Mouse (Mus musculus) intestine, embryonic 14.5 days (tissue): ENCODE results near the gene Efcab6. TPM values are rescaled to one million over a fixed set of nuclear protein-coding genes. Genes with fewer than 3 reads are reported as not detected.

Source experiments
- ATAC-seq: fragments of 200-750 bp; cut with Nextera tagmentation; replicated peaks from 2 replicates; pipeline ENCODE4 v1.8.0; 2017; ENCODE audit warnings: low read depth, moderate number of reproducible peaks, moderate TSS enrichment, moderate library complexity; ENCODE audit not compliant: low FRiP score, low TSS enrichment
- DNase-seq: peaks from one replicate; pipeline ENCODE4 v3.0.0-alpha.2; 2018; ENCODE audit warnings: low spot score
- H3K27ac ChIP-seq: fragments of 300-500 bp; sonication (generic); 2 replicates; pipeline ENCODE4 v1.5.1; 2014; ENCODE audit warnings: low read depth, mild to moderate bottlenecking, control low read depth
- H3K27me3 ChIP-seq: fragments of 300-500 bp; sonication (generic); replicated peaks from 2 replicates; pipeline ENCODE4 v1.6.1; 2014; ENCODE audit warnings: low read length, control low read depth; ENCODE audit not compliant: control insufficient read depth, insufficient read depth
- H3K36me3 ChIP-seq: fragments of 300-500 bp; sonication (generic); 2 replicates; pipeline ENCODE4 v1.6.1; 2014; ENCODE audit warnings: low read length, control low read depth; ENCODE audit not compliant: control insufficient read depth, insufficient read depth
- H3K4me1 ChIP-seq: fragments of 300-500 bp; sonication (generic); replicated peaks from 2 replicates; pipeline ENCODE4 v1.6.1; 2014; ENCODE audit warnings: low read length, control low read depth, mixed read lengths; ENCODE audit not compliant: control insufficient read depth, insufficient read depth
- H3K4me2 ChIP-seq: fragments of 300-500 bp; sonication (generic); 2 replicates; pipeline ENCODE4 v1.6.1; 2014; ENCODE audit warnings: low read length
- H3K4me3 ChIP-seq: fragments of 300-500 bp; sonication (generic); 2 replicates; pipeline ENCODE4 v1.5.1; 2014; ENCODE audit warnings: low read depth, low read length, control low read depth, mixed read lengths
- H3K9ac ChIP-seq: fragments of 300-500 bp; sonication (generic); 2 replicates; pipeline ENCODE4 v1.6.1; 2014; ENCODE audit warnings: mild to moderate bottlenecking, low read length
- H3K9me3 ChIP-seq: fragments of 300-500 bp; sonication (generic); 2 replicates; pipeline ENCODE4 v1.6.1; 2016; ENCODE audit warnings: low read length, control low read depth; ENCODE audit not compliant: control insufficient read depth
- WGBS: fragments of 180-500 bp; shearing (Covaris S2); extraction: QIAGEN DNeasy Blood & Tissue Kit; methylation state at CpG from one replicate; pipeline ENCODE4 v1.1.7; 2014; 5-methylcytosine and 5-hydroxymethylcytosine counted together
- polyA plus RNA-seq: library from polyadenylated mRNA; unstranded; fragments of >200 nt; fragmentation: Nextera tagmentation; extraction: Ambion mirVana; gene quantifications from 2 replicates; pipeline ENCODE4 v1.2.1, GENCODE M21; 2014

Gene Efcab6
- polyA plus RNA-seq, 1 experiment from 2014 or later = 0.27 TPM

DNA sequence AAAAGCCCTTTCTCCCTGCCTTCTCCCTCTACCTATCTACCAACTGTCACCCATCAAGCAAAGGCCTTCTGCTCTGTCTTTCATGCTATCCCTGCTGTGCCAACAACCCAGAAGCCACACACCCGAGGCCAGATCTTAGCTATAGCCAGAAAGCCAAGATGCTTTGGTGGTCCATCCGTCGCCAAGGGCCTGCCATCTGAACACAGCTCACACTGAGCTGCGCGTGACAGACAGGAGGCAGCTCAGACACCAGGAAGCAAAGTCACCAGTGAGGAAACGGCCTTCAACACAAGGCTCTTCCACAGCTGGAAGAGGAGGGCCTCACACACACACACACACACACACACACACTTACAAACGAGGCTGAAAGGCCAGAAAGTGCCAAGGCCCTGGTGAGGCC lies 29.7 kb upstream of the Efcab6 start:
- no peak overlapping the region for H3K27ac ChIP-seq
- no peaks in the 10 kb centered on the region for H3K4me1 ChIP-seq
- DNase-seq (no peak), ATAC-seq (no peak)
- H3K4me3 ChIP-seq = no peak overlapping the region
- no peaks in the 10 kb centered on the region for H3K27me3 ChIP-seq
- H3K36me3 ChIP-seq = no peaks in the 10 kb centered on the region
- H3K9ac ChIP-seq = no peak overlapping the region
- no peaks in the 10 kb centered on the region for H3K9me3 ChIP-seq
- WGBS = 66% methylated on average over 7 of the region's 7 CpGs
- no peak overlapping the region for H3K4me2 ChIP-seq

- Histone ChIP-seq H3K27ac (no peak overlapping the region), H3K4me1 (no peaks in the 10 kb centered on the region), H3K9ac (no peak overlapping the region), H3K4me3 (no peak overlapping the region), H3K4me2 (no peak overlapping the region), H3K9me3 (no peaks in the 10 kb centered on the region), H3K36me3 (no peaks in the 10 kb centered on the region), H3K27me3 (no peaks in the 10 kb centered on the region)
- WGBS = 49% methylated on average over 9 of the region's 9 CpGs
- ATAC-seq (no peak), DNase-seq (no peak)
Observed at GRCm38 (mm10) chr15:84086775-84087174, 21.6 kb upstream of the Efcab6 start.

DNA sequence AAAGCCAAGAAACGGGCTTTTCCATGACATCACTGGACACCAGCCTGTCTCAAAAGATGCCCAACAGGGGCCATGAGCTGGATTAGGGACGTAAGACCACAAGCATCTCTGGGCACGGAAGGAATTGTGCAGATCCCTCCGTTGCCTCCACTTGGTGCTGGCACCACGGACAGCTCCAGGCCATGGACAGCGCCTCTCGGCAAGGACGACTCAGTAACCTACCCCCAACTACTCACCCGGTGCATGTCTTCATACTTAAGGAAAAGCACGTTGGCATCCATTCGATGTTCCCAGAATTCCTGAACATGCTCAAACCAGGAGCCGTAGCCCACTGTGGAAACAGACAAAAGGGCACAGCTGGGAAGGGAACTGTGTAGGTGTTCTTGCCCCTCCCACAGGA lies 21.2 kb upstream of the Efcab6 start:
- Histone ChIP-seq H3K4me3 (no peak overlapping the region), H3K4me1 (no peaks in the 10 kb centered on the region), H3K27me3 (no peaks in the 10 kb centered on the region), H3K9ac (no peak overlapping the region), H3K36me3 (no peaks in the 10 kb centered on the region), H3K27ac (no peak overlapping the region), H3K9me3 (no peaks in the 10 kb centered on the region), H3K4me2 (no peak overlapping the region)
- peak; percentile 73 for DNase-seq
- 25% methylated on average over 12 of the region's 12 CpGs for WGBS
- no peak for ATAC-seq

DNA sequence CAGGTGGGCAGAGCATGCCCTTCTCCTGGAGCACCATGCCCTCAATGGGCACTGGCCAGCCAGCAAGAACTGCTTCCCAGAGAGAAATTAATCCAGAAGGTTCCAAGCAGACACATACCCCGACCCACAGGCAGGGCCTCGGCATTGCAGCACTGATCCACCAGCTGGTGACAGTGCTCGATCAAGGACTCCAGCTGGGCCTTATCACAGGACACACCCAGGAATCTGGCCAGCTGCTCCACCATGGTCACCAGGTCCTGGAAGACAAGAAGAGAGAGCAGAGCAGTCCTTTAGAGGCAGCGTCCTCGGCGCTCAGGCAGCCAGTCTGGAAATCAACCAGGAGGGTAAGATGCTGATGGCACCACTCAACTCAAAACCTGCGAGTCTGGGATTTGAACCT lies 14.9 kb upstream of the Efcab6 start:
- no peak overlapping the region for H3K4me2 ChIP-seq
- no peaks in the 10 kb centered on the region for H3K36me3 ChIP-seq
- no peaks in the 10 kb centered on the region for H3K4me1 ChIP-seq
- no peaks in the 10 kb centered on the region for H3K9me3 ChIP-seq
- WGBS = 71% methylated on average over 7 of the region's 7 CpGs
- H3K27ac ChIP-seq = no peak overlapping the region
- no peak for ATAC-seq
- H3K27me3 ChIP-seq = no peaks in the 10 kb centered on the region
- no peak overlapping the region for H3K4me3 ChIP-seq
- no peak for DNase-seq
- H3K9ac ChIP-seq = no peak overlapping the region

- Histone ChIP-seq H3K27me3 (no peaks in the 10 kb centered on the region; the same call in 1 of the 2 replicates), H3K9ac (no peak overlapping the region), H3K27ac (no peak overlapping the region), H3K4me3 (no peak overlapping the region), H3K9me3 (no peaks in the 10 kb centered on the region), H3K36me3 (no peaks in the 10 kb centered on the region), H3K4me2 (no peak overlapping the region), H3K4me1 (no peaks in the 10 kb centered on the region)
- WGBS = 94% methylated on average over 2 of the region's 2 CpGs
- no peak for ATAC-seq
- no peak for DNase-seq
Observed at GRCm38 (mm10) chr15:84079519-84079918, 14.3 kb upstream of the Efcab6 start.

DNA sequence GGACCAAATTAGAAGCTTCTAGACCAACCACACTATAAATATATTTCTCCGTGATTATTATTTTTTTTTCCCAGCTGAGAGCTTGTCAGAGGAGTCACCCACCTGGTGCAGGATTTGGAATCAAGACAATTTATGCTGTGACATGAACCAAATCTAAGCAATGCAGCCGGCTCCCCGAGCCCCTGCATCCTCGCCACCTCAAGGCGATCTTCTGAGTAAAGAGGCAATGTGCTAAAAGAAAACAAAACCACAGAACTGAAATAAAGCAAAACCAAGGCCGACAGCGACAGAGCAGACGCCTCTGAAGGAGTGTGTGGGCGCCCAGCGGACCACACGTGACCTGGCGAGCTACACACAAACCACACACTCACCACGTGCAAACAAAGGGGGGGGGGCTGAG lies 13.5 kb upstream of the Efcab6 start:
- H3K27ac ChIP-seq = no peak overlapping the region
- no peak overlapping the region for H3K9ac ChIP-seq
- no peaks in the 10 kb centered on the region for H3K9me3 ChIP-seq
- no peak overlapping the region for H3K4me3 ChIP-seq
- no peaks in the 10 kb centered on the region for H3K36me3 ChIP-seq
- H3K27me3 ChIP-seq = peaks cover 1% of the 10 kb centered on the region; the same call in 1 of the 2 replicates
- no peak for DNase-seq
- H3K4me2 ChIP-seq = no peak overlapping the region
- WGBS = 75% methylated on average over 13 of the region's 13 CpGs
- H3K4me1 ChIP-seq = no peaks in the 10 kb centered on the region
- ATAC-seq = no peak

GRCm38 (mm10) chr15:84077151-84077550 lies 12.0 kb upstream of the Efcab6 start:
- Histone ChIP-seq H3K27ac (no peak overlapping the region), H3K4me3 (no peak overlapping the region), H3K4me1 (no peaks in the 10 kb centered on the region), H3K4me2 (no peak overlapping the region), H3K9ac (no peak overlapping the region), H3K36me3 (no peaks in the 10 kb centered on the region), H3K9me3 (no peaks in the 10 kb centered on the region), H3K27me3 (peaks cover 11% of the 10 kb centered on the region; the same call in 1 of the 2 replicates)
- no peak for DNase-seq
- 60% methylated on average over 17 of the region's 17 CpGs for WGBS
- ATAC-seq = no peak

DNA sequence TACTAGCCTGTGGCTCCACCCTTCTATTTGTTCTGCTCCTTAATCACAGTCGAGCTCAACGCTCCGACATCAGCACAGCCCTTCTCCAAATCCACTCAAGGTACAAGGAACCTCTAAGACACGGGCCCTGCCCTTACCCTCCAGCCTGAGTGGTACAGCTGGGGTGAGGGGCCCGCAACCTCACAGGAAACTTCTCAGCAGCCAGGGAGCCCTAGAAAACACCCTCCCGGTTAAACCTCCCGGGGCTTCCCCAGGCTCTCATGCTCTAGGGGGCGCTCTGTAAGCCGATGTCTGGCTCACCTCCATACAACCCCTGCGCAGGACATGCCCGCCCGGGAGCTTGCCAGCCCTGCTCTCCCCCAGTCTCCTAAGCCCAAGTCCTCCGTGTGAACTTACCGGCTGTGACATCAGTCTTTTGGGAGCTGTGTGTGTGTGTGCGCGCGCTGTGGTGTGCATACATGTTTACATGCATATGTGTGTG lies 9.6 kb upstream of the Efcab6 start:
- DNase-seq = no peak
- no peaks in the 10 kb centered on the region; the same call in 1 of the 2 replicates for H3K4me1 ChIP-seq
- H3K9ac ChIP-seq = no peak overlapping the region
- no peaks in the 10 kb centered on the region for H3K36me3 ChIP-seq
- H3K4me3 ChIP-seq = no peak overlapping the region
- no peak overlapping the region for H3K27ac ChIP-seq
- 25% methylated on average over 17 of the region's 17 CpGs for WGBS
- ATAC-seq = no peak
- no peaks in the 10 kb centered on the region for H3K9me3 ChIP-seq
- 0 out of 2 replicates have a peak overlapping the region, but pooled peaks have one; percentile 6 for H3K4me2 ChIP-seq
- H3K27me3 ChIP-seq = peaks cover 26% of the 10 kb centered on the region

- Histone ChIP-seq H3K4me3 (no peak overlapping the region), H3K36me3 (no peaks in the 10 kb centered on the region), H3K4me1 (no peaks in the 10 kb centered on the region; the same call in 1 of the 2 replicates), H3K9me3 (no peaks in the 10 kb centered on the region), H3K9ac (no peak overlapping the region), H3K27ac (no peak overlapping the region), H3K27me3 (peaks cover 32% of the 10 kb centered on the region), H3K4me2 (0 out of 2 replicates have a peak overlapping the region, but pooled peaks have one; percentile 6)
- DNase-seq (peak; percentile 85), ATAC-seq (no peak; the same call in 1 of the 2 replicates)
- WGBS = 11% methylated on average over 13 of the region's 15 CpGs
Observed at GRCm38 (mm10) chr15:84073911-84074704, 8.9 kb upstream of the Efcab6 start.
